25 mouse cellular contexts compared by ENCODE assay signal in genomic region chr5:102976540-102976939, GRCm38 (mm10).
DNase-seq lines count a peak whose midpoint lies in the region; ATAC-seq and TF ChIP-seq lines count a peak whose summit lies in the region.
"Had no signal": no experiment of that assay in that cellular context is flagged by ENCODE, and none has a peak within 500 bp of the region (broad histone marks: within the 10 kb centered on the region; RNA-seq: fewer than 3 reads in every experiment).

No protein-coding gene starts in this region.

- H3K4me3 ChIP-seq in hindbrain, embryonic 14.5 days (replicated peaks; ENCODE audit: low read length) = no peak overlapping the region
- H3K4me3 ChIP-seq in hindbrain, embryonic 10.5 days = no peak overlapping the region
- H3K4me3 ChIP-seq in CH12.LX (replicated peaks in 1 of 3; ENCODE audit: low read depth in 2 of 3, low read length in 2 of 3, poor library complexity in 1 of 3) = no peak overlapping the region
- H3K4me3 ChIP-seq in forebrain, embryonic 15.5 days = no peak overlapping the region
- H3K4me3 ChIP-seq in midbrain, embryonic 16.5 days (ENCODE audit: low read depth, low read length) = no peak overlapping the region
- H3K4me3 ChIP-seq: embryonic facial prominence, embryonic 12.5 days; heart, adult 2 months; heart, embryonic 13.5 days; hindbrain, embryonic 12.5 days; liver, embryonic 13.5 days; megakaryocyte, embryonic 14.5 days; myocyte had no signal

- no peak for ATAC-seq in hindbrain, embryonic 14.5 days (ENCODE audit: low FRiP score)
- no peak; the same call in 1 of the 2 replicates for ATAC-seq in forebrain, embryonic 15.5 days (replicated peaks)
- ATAC-seq in midbrain, embryonic 16.5 days = 0 out of 2 replicates have a peak, but pooled peaks have one; percentile 33
- no peak for ATAC-seq in monocyte, adult 5-6 weeks (replicated peaks; ENCODE audit: insufficient number of reproducible peaks, low FRiP score, low TSS enrichment, poor library complexity, severe bottlenecking)
- ATAC-seq: intestine, embryonic 16.5 days had no signal

- dilution Hi-C loops in CH12.LX (cut with MboI; ENCODE audit: extremely low pct_ligation_motif_present, extremely low pct_unique_long_range_greater_than_20kb, low sequenced_read_pairs) = no loop called here

- peak overlapping the region; percentile 75 for H3K27ac ChIP-seq in hindbrain, embryonic 14.5 days
- H3K27ac ChIP-seq in hindbrain, embryonic 10.5 days = no peak overlapping the region
- H3K27ac ChIP-seq in CH12.LX (ENCODE audit: insufficient read depth, low read depth) = no peak overlapping the region
- H3K27ac ChIP-seq in forebrain, embryonic 15.5 days (replicated peaks) = peak overlapping the region; percentile 81
- peak overlapping the region; percentile 78 for H3K27ac ChIP-seq in midbrain, embryonic 16.5 days (ENCODE audit: low read length)
- H3K27ac ChIP-seq: embryonic facial prominence, embryonic 12.5 days; heart, adult 2 months; heart, embryonic 13.5 days; liver, embryonic 13.5 days had no signal

- DNase-seq in hindbrain, embryonic 14.5 days (ENCODE audit: low spot score) = no peak
- no peak for DNase-seq in hindbrain, embryonic 10.5 days (ENCODE audit: low spot score)
- DNase-seq in CH12.LX (ENCODE audit: extremely low read depth) = no peak
- no peak for DNase-seq in right cerebral cortex, postnatal 10 days (ENCODE audit: low spot score in 2 of 2)
- DNase-seq: adrenal gland, adult 8-10 months; cerebellum, adult 18-20 months; cerebellum, postnatal 14 days; gastrocnemius, postnatal 36 days; heart, adult 2 months; heart, postnatal 14 days; kidney, adult 9 months; kidney, postnatal 25 days; liver, embryonic 13.5 days; lung, adult 2 months; right cerebral cortex, postnatal 25 days; spleen, adult 18-20 months had no signal

- TF ChIP-seq RAD21 in CH12.LX (IDR thresholded peaks at IDR 0.05; ENCODE audit: low read depth, low read length) = no peak

- no peaks in the 10 kb centered on the region for H3K27me3 ChIP-seq in hindbrain, embryonic 14.5 days (ENCODE audit: control insufficient read depth, insufficient read depth, low read length)
- no peaks in the 10 kb centered on the region for H3K27me3 ChIP-seq in hindbrain, embryonic 10.5 days (ENCODE audit: insufficient read depth, poor library complexity, severe bottlenecking)
- no peaks in the 10 kb centered on the region for H3K27me3 ChIP-seq in CH12.LX (replicated peaks)
- H3K27me3 ChIP-seq in forebrain, embryonic 15.5 days = no peaks in the 10 kb centered on the region
- no peaks in the 10 kb centered on the region for H3K27me3 ChIP-seq in midbrain, embryonic 16.5 days (ENCODE audit: control insufficient read depth, insufficient read depth, low read depth, low read length)
- H3K27me3 ChIP-seq: embryonic facial prominence, embryonic 12.5 days; heart, embryonic 13.5 days; hindbrain, embryonic 12.5 days; liver, embryonic 13.5 days; megakaryocyte, embryonic 14.5 days had no signal

- TF ChIP-seq CTCF in CH12.LX (conservative IDR thresholded peaks at IDR 0.05 in 1 of 2, IDR thresholded peaks at IDR 0.05 in 1 of 2; ENCODE audit: low read depth in 2 of 2, low read length in 2 of 2) = no peak

- in situ Hi-C loops in CH12.LX (cut with MboI; ENCODE audit: low pct_ligation_motif_present, low pct_unique_long_range_greater_than_20kb, low sequenced_read_pairs) = no loop called here

- H3K36me3 ChIP-seq in hindbrain, embryonic 14.5 days (replicated peaks; ENCODE audit: control insufficient read depth, insufficient read depth) = no peaks in the 10 kb centered on the region
- H3K36me3 ChIP-seq in hindbrain, embryonic 10.5 days = no peaks in the 10 kb centered on the region
- H3K36me3 ChIP-seq in CH12.LX (replicated peaks in 1 of 2; ENCODE audit: control insufficient read depth in 1 of 2, insufficient read depth in 1 of 2, low read length in 1 of 2) = no peaks in the 10 kb centered on the region
- H3K36me3 ChIP-seq in forebrain, embryonic 15.5 days = no peaks in the 10 kb centered on the region
- H3K36me3 ChIP-seq in midbrain, embryonic 16.5 days (ENCODE audit: control insufficient read depth, insufficient read depth, low read length) = no peaks in the 10 kb centered on the region
- H3K36me3 ChIP-seq: embryonic facial prominence, embryonic 12.5 days; heart, embryonic 13.5 days; liver, embryonic 13.5 days had no signal

- no peak overlapping the region for H3K4me2 ChIP-seq in hindbrain, embryonic 14.5 days (replicated peaks)
- H3K4me2 ChIP-seq in CH12.LX (ENCODE audit: insufficient read depth, low read depth, poor library complexity, severe bottlenecking) = peak overlapping the region; percentile 31; the same call in 1 of the 2 replicates
- H3K4me2 ChIP-seq in forebrain, embryonic 15.5 days (replicated peaks) = no peak overlapping the region
- no peak overlapping the region for H3K4me2 ChIP-seq in midbrain, embryonic 16.5 days (ENCODE audit: low read length)
- H3K4me2 ChIP-seq: embryonic facial prominence, embryonic 12.5 days; heart, embryonic 13.5 days; hindbrain, embryonic 12.5 days; liver, embryonic 13.5 days had no signal

- no peak overlapping the region for H3K9ac ChIP-seq in hindbrain, embryonic 14.5 days
- H3K9ac ChIP-seq in CH12.LX (ENCODE audit: insufficient read depth, low read depth) = no peak overlapping the region
- no peak overlapping the region for H3K9ac ChIP-seq in forebrain, embryonic 15.5 days (replicated peaks)
- H3K9ac ChIP-seq in midbrain, embryonic 16.5 days (ENCODE audit: low read depth, low read length) = no peak overlapping the region
- H3K9ac ChIP-seq: embryonic facial prominence, embryonic 12.5 days; heart, embryonic 13.5 days; hindbrain, embryonic 12.5 days; liver, embryonic 13.5 days had no signal

- TF ChIP-seq EP300 in CH12.LX (IDR thresholded peaks at IDR 0.05; ENCODE audit: low read length) = no peak

- H3K79me2 ChIP-seq in CH12.LX (replicated peaks; ENCODE audit: control insufficient read depth, extremely low read depth, insufficient read depth, poor library complexity, severe bottlenecking) = no peaks in the 10 kb centered on the region

- peaks cover 12% of the 10 kb centered on the region; the same call in 1 of the 2 replicates for H3K4me1 ChIP-seq in hindbrain, embryonic 14.5 days (replicated peaks; ENCODE audit: control insufficient read depth, insufficient read depth, low read length)
- peaks cover 17% of the 10 kb centered on the region for H3K4me1 ChIP-seq in hindbrain, embryonic 10.5 days (replicated peaks)
- peaks cover 5 to 16% of the 10 kb centered on the region in 2 experiments; a peak in 3 of 4 replicates for H3K4me1 ChIP-seq in CH12.LX (ENCODE audit: control insufficient read depth in 1 of 2, insufficient read depth in 2 of 2)
- peaks cover 20% of the 10 kb centered on the region for H3K4me1 ChIP-seq in forebrain, embryonic 15.5 days
- H3K4me1 ChIP-seq in midbrain, embryonic 16.5 days (ENCODE audit: control insufficient read depth, insufficient read depth, low read length) = peaks cover 11% of the 10 kb centered on the region
- H3K4me1 ChIP-seq: embryonic facial prominence, embryonic 12.5 days; heart, embryonic 13.5 days; liver, embryonic 13.5 days; megakaryocyte, embryonic 14.5 days had no signal

- TF ChIP-seq POLR2A in CH12.LX (IDR thresholded peaks at IDR 0.05; ENCODE audit: low read depth, low read length) = no peak

- no peaks in the 10 kb centered on the region for H3K9me3 ChIP-seq in hindbrain, embryonic 14.5 days (ENCODE audit: control insufficient read depth, low read length)
- H3K9me3 ChIP-seq in hindbrain, embryonic 10.5 days = no peaks in the 10 kb centered on the region
- H3K9me3 ChIP-seq in CH12.LX (replicated peaks; ENCODE audit: low read length) = no peaks in the 10 kb centered on the region
- no peaks in the 10 kb centered on the region for H3K9me3 ChIP-seq in forebrain, embryonic 15.5 days
- no peaks in the 10 kb centered on the region for H3K9me3 ChIP-seq in midbrain, embryonic 16.5 days (replicated peaks; ENCODE audit: control insufficient read depth, low read length, poor library complexity, severe bottlenecking)
- H3K9me3 ChIP-seq: embryonic facial prominence, embryonic 12.5 days; heart, embryonic 13.5 days; hindbrain, embryonic 12.5 days had no signal

TF ChIP-seq in CH12.LX, 34 proteins besides CTCF, POLR2A, EP300 and RAD21:
- TF ChIP-seq TBP (conservative IDR thresholded peaks at IDR 0.05; ENCODE audit: low read depth, low read length) (no peak), MAFK (IDR thresholded peaks at IDR 0.05; ENCODE audit: insufficient replicate concordance, low read length) (no peak), MYC (IDR thresholded peaks at IDR 0.05; ENCODE audit: low read depth, low read length) (no peak), ZNF384 (IDR thresholded peaks at IDR 0.05; ENCODE audit: low read depth, low read length) (no peak)

Comparison
In these comparisons a context has a peak if more than half of its experiments do, and no peak if none do; other contexts are left out.
1. H3K27ac ChIP-seq: peak in hindbrain, embryonic 14.5 days (single experiment), forebrain, embryonic 15.5 days (single experiment) and midbrain, embryonic 16.5 days (single experiment); none in hindbrain, embryonic 10.5 days (single experiment) and CH12.LX (single experiment).